Mouse (Mus musculus) cortical plate, adult 2 months (tissue): ENCODE measurements at regions not wholly inside any gene's neighbourhood (a gene's known extent, or its start where the extent isn't known, plus 50 kb on each side); places are given as distances from the start of the nearest gene placed in this dataset.

Experiments used
- H3K27ac ChIP-seq: fragments of 200-500 bp; 2 replicates; pipeline ENCODE4 v1.5.1; 2012; ENCODE audit warnings: low read length, control low read depth, inconsistent platforms; ENCODE audit not compliant: insufficient read depth
- H3K4me1 ChIP-seq: fragments of 200-500 bp; 2 replicates; pipeline ENCODE4 v1.6.1; 2011; ENCODE audit warnings: low read length; ENCODE audit not compliant: control insufficient read depth, insufficient read depth
- H3K4me3 ChIP-seq: fragments of 200-500 bp; 2 replicates; pipeline ENCODE4 v1.5.1; 2011; ENCODE audit warnings: mild to moderate bottlenecking, low read length, control low read depth; ENCODE audit not compliant: insufficient read depth
- CTCF ChIP-seq: fragments of 200-500 bp; IDR thresholded peaks from 2 replicates; pipeline ENCODE4 v1.5.1; 2011; ENCODE audit warnings: mild to moderate bottlenecking, control low read depth, low read length; ENCODE audit not compliant: insufficient read depth; ENCODE audit errors: extremely low read depth
- POLR2A ChIP-seq: fragments of 200-500 bp; IDR thresholded peaks from 2 replicates; pipeline ENCODE4 v1.6.1; 2011; ENCODE audit warnings: mild to moderate bottlenecking, low read length, control low read depth; ENCODE audit not compliant: insufficient read depth; ENCODE audit errors: extremely low read depth

- TF ChIP-seq CTCF (no peak), POLR2A (no peak)
- Histone ChIP-seq H3K27ac (no peak overlapping the region), H3K4me3 (no peak overlapping the region), H3K4me1 (no peaks in the 10 kb centered on the region; the same call in 1 of the 2 replicates)
Observed at GRCm38 (mm10) chr15:36937067-36937657, 70.4 kb downstream of the Zfp706 start.

- H3K4me1 ChIP-seq, result no peaks in the 10 kb centered on the region; the same call in 1 of the 2 replicates
- H3K4me3 ChIP-seq, result no peak overlapping the region
- TF ChIP-seq POLR2A, result no peak
- no peak for TF ChIP-seq CTCF
- no peak overlapping the region for H3K27ac ChIP-seq
Observed at GRCm38 (mm10) chr15:36934801-36935200, 72.8 kb downstream of the Zfp706 start.

GRCm38 (mm10) chr15:36933581-36933991 lies 74.0 kb downstream of the Zfp706 start:
- Histone ChIP-seq H3K27ac (no peak overlapping the region), H3K4me3 (no peak overlapping the region), H3K4me1 (no peaks in the 10 kb centered on the region)
- TF ChIP-seq POLR2A (no peak), CTCF (no peak)

- Histone ChIP-seq H3K27ac (no peak overlapping the region), H3K4me1 (no peaks in the 10 kb centered on the region), H3K4me3 (no peak overlapping the region)
- TF ChIP-seq POLR2A (no peak), CTCF (no peak)
Observed at GRCm38 (mm10) chr15:36931460-36931859, 76.1 kb downstream of the Zfp706 start.

- TF ChIP-seq CTCF, result no peak
- no peak for TF ChIP-seq POLR2A
- H3K4me1 ChIP-seq, result no peaks in the 10 kb centered on the region
- H3K4me3 ChIP-seq, result no peak overlapping the region
- no peak overlapping the region for H3K27ac ChIP-seq
Observed at GRCm38 (mm10) chr15:36930433-36930832, 77.1 kb downstream of the Zfp706 start.

- TF ChIP-seq CTCF (no peak), POLR2A (no peak)
- Histone ChIP-seq H3K27ac (no peak overlapping the region), H3K4me3 (no peak overlapping the region), H3K4me1 (no peaks in the 10 kb centered on the region)
Observed at GRCm38 (mm10) chr15:36929786-36930185, 77.8 kb downstream of the Zfp706 start.

GRCm38 (mm10) chr15:36929088-36929487 lies 78.5 kb downstream of the Zfp706 start:
- Histone ChIP-seq H3K4me1 (no peaks in the 10 kb centered on the region), H3K4me3 (no peak overlapping the region), H3K27ac (no peak overlapping the region)
- TF ChIP-seq CTCF (no peak), POLR2A (no peak)

GRCm38 (mm10) chr15:36928678-36929077 lies 78.9 kb downstream of the Zfp706 start:
- Histone ChIP-seq H3K4me3 (no peak overlapping the region), H3K27ac (no peak overlapping the region), H3K4me1 (no peaks in the 10 kb centered on the region)
- TF ChIP-seq POLR2A (no peak), CTCF (no peak)

- no peak for TF ChIP-seq POLR2A
- TF ChIP-seq CTCF, result no peak
- Histone ChIP-seq H3K4me3 (no peak overlapping the region), H3K27ac (no peak overlapping the region), H3K4me1 (no peaks in the 10 kb centered on the region)
Observed at GRCm38 (mm10) chr15:36927436-36927835, 80.1 kb downstream of the Zfp706 start.

- H3K4me1 ChIP-seq, result peaks cover 1% of the 10 kb centered on the region; the same call in 1 of the 2 replicates
- TF ChIP-seq POLR2A (no peak), CTCF (no peak)
- no peak overlapping the region for H3K27ac ChIP-seq
- no peak overlapping the region for H3K4me3 ChIP-seq
Observed at GRCm38 (mm10) chr15:36924171-36924570, 83.4 kb downstream of the Zfp706 start.

GRCm38 (mm10) chr15:36921384-36921783 lies 86.2 kb downstream of the Zfp706 start:
- TF ChIP-seq POLR2A (no peak), CTCF (no peak)
- Histone ChIP-seq H3K4me3 (no peak overlapping the region), H3K27ac (no peak overlapping the region), H3K4me1 (peaks cover 3% of the 10 kb centered on the region; the same call in 1 of the 2 replicates)
